Mouse (Mus musculus) c-Kit-positive CD71-positive TER-119-positive erythroid progenitor cells, embryonic 14.5 days (primary cell): ENCODE measurements around the gene Scd1.

ENCODE experiments used
- DNase-seq: peaks from one replicate; pipeline ENCODE4 v3.0.0-alpha.2; 2013; ENCODE audit warnings: low spot score

The Scd1 gene

GRCm38 (mm10) chr19:44364029-44364428 is 43.6 kb downstream of the Scd1 start:
- no peak for DNase-seq

- peak; percentile 75 for DNase-seq
Measured at GRCm38 (mm10) chr19:44363529-44363928, 44.1 kb downstream of the Scd1 start.

- DNase-seq, result no peak
Measured at GRCm38 (mm10) chr19:44358700-44359099, 49.0 kb downstream of the Scd1 start.

GRCm38 (mm10) chr19:44351756-44352155 is 55.9 kb downstream of the Scd1 start:
- no peak for DNase-seq

GRCm38 (mm10) chr19:44349689-44350088 is 58.0 kb downstream of the Scd1 start:
- no peak for DNase-seq
